Mouse (Mus musculus) heart, adult 10 weeks (tissue): ENCODE measurements around the gene Gm20821. TPM values are rescaled to one million over a fixed set of nuclear protein-coding genes. Genes with fewer than 3 reads are reported as not detected.

Source experiments
- polyA plus RNA-seq: library from polyadenylated mRNA; stranded (reverse); fragments of 350-450 nt; fragmentation: Illumina TruSeq; extraction: RNeasy Lipid Tissue Mini Kit (QIAGEN cat#74804); gene quantifications from one replicate; pipeline ENCODE4 v1.2.3, GENCODE M21; 2014; ENCODE audit warnings: low read depth, low replicate concordance

Gm20821 gene
- not detected for polyA plus RNA-seq

DNA sequence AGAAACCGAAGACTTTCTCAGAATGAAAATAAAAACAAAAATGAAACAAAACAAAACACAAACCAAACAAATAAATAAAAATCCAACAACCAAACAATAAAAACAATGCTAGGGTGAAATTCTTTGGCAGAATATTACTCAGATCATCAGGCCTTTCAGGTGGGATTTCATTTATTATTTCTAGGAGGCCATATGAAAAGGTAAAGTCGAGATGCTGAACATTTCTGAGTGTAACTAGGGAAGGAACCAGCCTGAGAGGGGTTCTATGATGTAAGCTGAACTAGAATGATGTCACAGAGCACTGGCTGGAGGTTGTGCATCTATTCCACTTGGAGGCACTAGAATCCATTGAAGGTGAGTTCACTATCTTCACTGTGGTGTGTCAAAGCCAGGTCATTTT, at the start of gene Gm20821:
Gm20821 (plus strand) TSS at position 301 of the 400 bp plus-strand sequence.

